ENCODE assay signal across 28 mouse cellular contexts in the genomic region with DNA sequence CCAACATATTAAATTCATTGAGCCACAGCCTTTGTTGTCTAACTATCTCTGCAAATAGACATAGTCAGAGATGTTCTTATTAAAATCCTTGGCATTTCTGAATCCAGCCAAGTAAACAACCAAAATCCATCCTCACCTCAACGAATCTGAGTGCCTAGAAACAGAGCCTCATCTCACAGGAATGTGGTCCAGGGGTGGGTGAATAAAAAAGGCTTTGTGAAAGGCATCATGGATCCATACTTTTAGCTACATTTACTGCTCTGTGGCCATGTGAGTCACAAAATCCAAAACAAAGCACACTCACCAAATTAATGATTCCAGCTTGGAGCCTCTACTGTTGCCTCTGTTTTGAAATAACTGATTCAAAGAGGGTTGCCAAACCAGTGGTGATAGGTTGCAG.
"Had no signal": no experiment of that assay in that cellular context is flagged by ENCODE, and none has a peak within 500 bp of the region (broad histone marks: within the 10 kb centered on the region; RNA-seq: fewer than 3 reads in every experiment).

No protein-coding gene starts in this region.

- H3K36me3 ChIP-seq: heart, embryonic 13.5 days; heart, embryonic 15.5 days; hindbrain, embryonic 13.5 days; hindbrain, embryonic 15.5 days; kidney, embryonic 15.5 days; limb, embryonic 10.5 days; limb, embryonic 12.5 days; liver, embryonic 13.5 days; liver, embryonic 15.5 days had no signal

- ATAC-seq: hindbrain, postnatal 0 days; intestine, embryonic 16.5 days had no signal

- H3K4me1 ChIP-seq: heart, embryonic 13.5 days; heart, embryonic 15.5 days; kidney, embryonic 15.5 days; limb, embryonic 10.5 days; limb, embryonic 12.5 days; liver, embryonic 13.5 days; liver, embryonic 15.5 days had no signal

- H3K4me3 ChIP-seq: heart, adult 2 months; heart, embryonic 13.5 days; heart, embryonic 15.5 days; hindbrain, embryonic 13.5 days; hindbrain, embryonic 15.5 days; kidney, embryonic 15.5 days; layer of hippocampus, adult 2 months; left cerebral cortex, adult 2 months; limb, embryonic 10.5 days; limb, embryonic 12.5 days; liver, embryonic 13.5 days; liver, embryonic 15.5 days had no signal

- DNase-seq: gastrocnemius, postnatal 14 days; gastrocnemius, postnatal 36 days; heart, adult 11 months; heart, adult 2 months; heart, postnatal 14 days; heart, postnatal 36 days; kidney, adult 11 months; kidney, adult 2 months; kidney, adult 9 months; kidney, postnatal 14 days; kidney, postnatal 4 days; liver; liver, embryonic 13.5 days had no signal

- H3K27me3 ChIP-seq: heart, embryonic 13.5 days; heart, embryonic 15.5 days; kidney, embryonic 15.5 days; limb, embryonic 12.5 days; liver, embryonic 13.5 days; liver, embryonic 15.5 days had no signal

- H3K9me3 ChIP-seq: heart, embryonic 15.5 days; hindbrain, embryonic 15.5 days; kidney, embryonic 15.5 days; limb, embryonic 10.5 days; limb, embryonic 12.5 days; liver, embryonic 13.5 days; liver, embryonic 15.5 days had no signal

- H3K9ac ChIP-seq: heart, embryonic 13.5 days; heart, embryonic 15.5 days; hindbrain, embryonic 13.5 days; hindbrain, embryonic 15.5 days; kidney, embryonic 15.5 days; limb, embryonic 12.5 days; liver, embryonic 13.5 days; liver, embryonic 15.5 days had no signal

- H3K27ac ChIP-seq: heart, adult 2 months; heart, embryonic 13.5 days; heart, embryonic 15.5 days; hindbrain, embryonic 13.5 days; hindbrain, embryonic 15.5 days; hindbrain, postnatal 0 days; kidney, embryonic 15.5 days; kidney, postnatal 0 days; layer of hippocampus, adult 2 months; left cerebral cortex, adult 2 months; limb, embryonic 10.5 days; limb, embryonic 12.5 days; liver, embryonic 13.5 days; liver, embryonic 15.5 days had no signal

- H3K4me2 ChIP-seq: heart, embryonic 11.5 days; heart, embryonic 13.5 days; heart, embryonic 15.5 days; hindbrain, embryonic 13.5 days; hindbrain, embryonic 15.5 days; kidney, embryonic 15.5 days; limb, embryonic 12.5 days; liver, embryonic 11.5 days; liver, embryonic 13.5 days; liver, embryonic 15.5 days had no signal
